ENCODE assay signal across 13 mouse cellular contexts in genomic region chr17:75067314-75067713, GRCm38 (mm10).
A peak's percentile ranks its signal among the peaks of the same experiment; 100 is the strongest.
DNase-seq lines count a peak whose midpoint lies in the region; ATAC-seq lines count a peak whose summit lies in the region.
"Had no signal": no experiment of that assay in that cellular context is flagged by ENCODE, and none has a peak within 500 bp of the region (broad histone marks: within the 10 kb centered on the region; RNA-seq: fewer than 3 reads in every experiment).

No protein-coding gene starts in this region.

- peak overlapping the region; percentile 3; the same call in 1 of the 2 replicates for H3K4me2 ChIP-seq in hindbrain, embryonic 15.5 days
- no peak overlapping the region for H3K4me2 ChIP-seq in hindbrain, embryonic 12.5 days (replicated peaks)
- H3K4me2 ChIP-seq in neural tube, embryonic 13.5 days, result no peak overlapping the region
- H3K4me2 ChIP-seq: liver, embryonic 11.5 days had no signal

- no peak for ATAC-seq in hindbrain, embryonic 15.5 days (ENCODE audit: low FRiP score, low read depth)
- no peak for ATAC-seq in hindbrain, embryonic 12.5 days (ENCODE audit: low FRiP score)
- 0 out of 2 replicates have a peak, but pooled peaks have one; percentile 32 for ATAC-seq in neural tube, embryonic 13.5 days (ENCODE audit: low read depth)
- ATAC-seq: activated CD4-positive, CD25-positive, alpha-beta regulatory T cell, adult 4 months had no signal

- DNase-seq in embryo, embryonic 10.5 days (ENCODE audit: low spot score), result peak; percentile 82
- DNase-seq in hindlimb bud, embryonic 11.5 days (ENCODE audit: extremely low spot score, low read depth, low spot score), result peak; percentile 26
- DNase-seq in thymus, adult 18-20 months, result no peak
- no peak for DNase-seq in ovary, postnatal 36 days (ENCODE audit: low spot score)
- DNase-seq: cerebellum, adult 9-11 months; thymus, postnatal 36 days had no signal

- H3K27ac ChIP-seq in hindbrain, embryonic 15.5 days (replicated peaks), result no peak overlapping the region
- H3K27ac ChIP-seq in hindbrain, embryonic 12.5 days, result no peak overlapping the region
- H3K27ac ChIP-seq in neural tube, embryonic 13.5 days (replicated peaks), result no peak overlapping the region
- H3K27ac ChIP-seq: macrophage had no signal

- no peak overlapping the region for H3K4me3 ChIP-seq in hindbrain, embryonic 15.5 days
- no peak overlapping the region for H3K4me3 ChIP-seq in hindbrain, embryonic 12.5 days
- H3K4me3 ChIP-seq in neural tube, embryonic 13.5 days, result no peak overlapping the region
- H3K4me3 ChIP-seq: myocyte had no signal

- H3K9ac ChIP-seq in hindbrain, embryonic 15.5 days, result no peak overlapping the region
- no peak overlapping the region for H3K9ac ChIP-seq in hindbrain, embryonic 12.5 days
- H3K9ac ChIP-seq in neural tube, embryonic 13.5 days, result no peak overlapping the region

- H3K36me3 ChIP-seq in hindbrain, embryonic 15.5 days, result no peaks in the 10 kb centered on the region
- H3K36me3 ChIP-seq in hindbrain, embryonic 12.5 days, result no peaks in the 10 kb centered on the region
- H3K36me3 ChIP-seq in neural tube, embryonic 13.5 days, result no peaks in the 10 kb centered on the region

- WGBS in hindbrain, embryonic 15.5 days, result 11% methylated on average over 8 of the region's 8 CpGs
- 8% methylated on average over 8 of the region's 8 CpGs for WGBS in hindbrain, embryonic 12.5 days
- 6% methylated on average over 8 of the region's 8 CpGs for WGBS in neural tube, embryonic 13.5 days

- H3K4me1 ChIP-seq in hindbrain, embryonic 15.5 days (replicated peaks), result no peaks in the 10 kb centered on the region
- peaks cover 11% of the 10 kb centered on the region for H3K4me1 ChIP-seq in hindbrain, embryonic 12.5 days
- H3K4me1 ChIP-seq in neural tube, embryonic 13.5 days (replicated peaks), result peaks cover 9% of the 10 kb centered on the region

- no peaks in the 10 kb centered on the region; the same call in 1 of the 2 replicates for H3K27me3 ChIP-seq in hindbrain, embryonic 15.5 days
- peaks cover 22% of the 10 kb centered on the region for H3K27me3 ChIP-seq in hindbrain, embryonic 12.5 days
- peaks cover 25% of the 10 kb centered on the region; the same call in 1 of the 2 replicates for H3K27me3 ChIP-seq in neural tube, embryonic 13.5 days

- H3K9me3 ChIP-seq in hindbrain, embryonic 15.5 days, result no peaks in the 10 kb centered on the region
- H3K9me3 ChIP-seq in hindbrain, embryonic 12.5 days (replicated peaks), result no peaks in the 10 kb centered on the region
- H3K9me3 ChIP-seq in neural tube, embryonic 13.5 days, result no peaks in the 10 kb centered on the region

Comparison
In these comparisons a context has a peak if more than half of its experiments do, and no peak if none do; other contexts are left out.
1. DNase-seq: peak in embryo, embryonic 10.5 days (single experiment) and hindlimb bud, embryonic 11.5 days (single experiment); none in thymus, adult 18-20 months (0 of 2) and ovary, postnatal 36 days (single experiment).